Mouse (Mus musculus): ENCODE data around the gene Sptssa. TPM values are rescaled to one million over a fixed set of nuclear protein-coding genes. Genes with fewer than 3 reads are reported as not detected.
A peak's percentile ranks its signal among the peaks of the same experiment; 100 is the strongest.

Gene Sptssa
- polyA plus RNA-seq, 1 experiment from 2014 or later, result 229 TPM

DNA sequence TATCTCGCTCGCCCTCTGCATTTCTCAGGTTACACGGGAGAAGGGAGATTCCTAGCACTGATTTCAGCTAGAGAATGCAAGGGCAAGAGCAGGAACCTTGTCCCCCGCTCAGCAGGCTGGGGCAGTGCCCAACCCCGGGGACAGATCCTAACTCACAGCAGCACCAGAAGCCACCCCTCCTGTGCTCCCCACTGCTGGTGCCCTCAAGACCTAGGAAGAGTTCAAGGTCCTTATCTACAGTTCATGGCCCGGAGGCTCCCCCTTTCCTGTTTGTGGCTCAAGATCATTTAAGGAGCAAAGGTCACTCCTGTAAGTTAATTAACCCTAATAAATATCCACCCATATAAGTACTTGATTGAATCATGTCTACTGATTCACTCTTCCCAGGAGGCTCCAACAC lies 47.4 kb downstream of the Sptssa start:
- Histone ChIP-seq H3K4me1 (no peaks in the 10 kb centered on the region), H3K27ac (no peak overlapping the region), H3K9ac (no peak overlapping the region), H3K27me3 (replicated peaks) (no peaks in the 10 kb centered on the region), H3K4me3 (replicated peaks) (no peak overlapping the region), H3K9me3 (no peaks in the 10 kb centered on the region), H3K36me3 (no peaks in the 10 kb centered on the region), H3K4me2 (no peak overlapping the region)
- WGBS, result 59% methylated on average over 6 of the region's 6 CpGs
- no peak for ATAC-seq (ENCODE audit: insufficient read depth, low FRiP score, low read depth)

DNA sequence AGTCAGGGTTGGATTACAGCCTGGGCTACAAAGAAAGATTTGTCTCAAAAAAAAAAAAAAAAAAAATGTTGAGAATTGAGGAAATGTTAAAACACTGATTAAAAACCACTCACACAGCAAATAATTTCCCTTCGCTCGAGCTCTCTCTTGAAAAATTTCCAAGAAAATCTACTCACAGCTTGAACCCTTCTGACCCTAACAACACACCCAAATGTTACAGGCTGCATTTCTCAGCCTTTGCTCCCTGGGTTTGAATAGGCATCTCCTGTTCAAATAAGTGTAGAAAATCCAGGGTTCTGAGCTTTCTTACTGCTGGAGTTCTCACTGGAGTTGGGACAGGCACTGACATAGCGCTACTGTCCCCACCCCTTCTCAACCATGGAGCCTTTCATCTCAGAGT lies 51.2 kb downstream of the Sptssa start:
- Histone ChIP-seq H3K4me2 (no peak overlapping the region), H3K9me3 (no peaks in the 10 kb centered on the region), H3K36me3 (no peaks in the 10 kb centered on the region), H3K27ac (no peak overlapping the region), H3K9ac (no peak overlapping the region), H3K4me3 (replicated peaks) (no peak overlapping the region), H3K4me1 (no peaks in the 10 kb centered on the region), H3K27me3 (replicated peaks) (no peaks in the 10 kb centered on the region)
- WGBS, result 43% methylated on average over 3 of the region's 3 CpGs
- ATAC-seq (ENCODE audit: insufficient read depth, low FRiP score, low read depth), result no peak

DNA sequence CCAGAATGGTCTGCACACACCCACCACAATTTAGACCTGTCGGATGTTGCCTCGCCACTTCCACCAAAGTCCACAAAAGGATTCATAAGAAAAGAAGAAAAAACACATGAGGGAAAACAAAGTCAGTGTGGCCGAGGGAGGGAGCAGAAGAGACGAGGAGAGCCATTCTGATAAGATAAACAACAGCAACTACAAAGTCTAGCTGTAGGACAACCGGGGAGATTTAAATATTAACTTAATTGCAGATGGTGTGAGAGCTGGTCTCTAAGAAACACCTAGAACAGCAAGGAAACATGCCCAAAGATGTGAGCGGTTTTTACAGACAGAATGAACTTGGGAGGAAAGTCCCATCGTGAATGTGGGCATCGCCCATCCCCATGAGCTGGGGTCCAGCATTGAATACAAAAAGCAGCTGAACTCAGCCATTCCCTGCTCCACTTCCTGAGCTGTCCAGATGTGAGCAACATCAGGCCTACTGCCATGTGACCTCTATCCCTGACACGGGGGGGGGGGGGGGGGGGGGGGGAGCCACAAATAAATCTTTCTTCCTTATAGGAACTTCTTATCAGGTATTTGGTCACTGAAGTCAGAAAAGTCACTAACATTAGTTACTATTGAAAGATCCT lies 52.7 kb downstream of the Sptssa start:
- no peaks in the 10 kb centered on the region for H3K4me1 ChIP-seq
- H3K27me3 ChIP-seq (replicated peaks), result no peaks in the 10 kb centered on the region
- H3K9me3 ChIP-seq, result no peaks in the 10 kb centered on the region
- no peak overlapping the region for H3K9ac ChIP-seq
- no peak for ATAC-seq (ENCODE audit: insufficient read depth, low FRiP score, low read depth)
- H3K4me2 ChIP-seq, result no peak overlapping the region
- no peak overlapping the region for H3K27ac ChIP-seq
- 70% methylated on average over 8 of the region's 9 CpGs for WGBS
- H3K36me3 ChIP-seq, result no peaks in the 10 kb centered on the region
- H3K4me3 ChIP-seq (replicated peaks), result no peak overlapping the region

DNA sequence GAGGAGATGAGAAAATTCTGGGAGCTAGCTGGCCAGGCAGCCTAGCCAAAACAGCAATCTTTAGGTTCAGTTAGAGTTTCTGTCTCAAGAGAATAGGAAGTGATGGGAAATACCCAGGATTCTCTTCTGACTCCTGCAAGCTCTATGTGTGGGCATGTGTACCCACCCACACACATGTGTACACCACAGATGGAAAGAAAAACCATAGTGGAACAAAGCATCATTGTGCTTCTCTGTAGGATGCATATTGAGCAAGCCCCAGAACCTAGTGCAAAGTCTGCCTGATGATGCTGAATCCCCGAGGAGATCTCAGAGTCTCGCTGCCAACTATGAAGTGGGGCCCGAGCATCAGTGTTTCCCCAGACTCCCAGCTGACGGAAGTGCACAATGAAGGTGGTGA lies 55.9 kb downstream of the Sptssa start:
- H3K9ac ChIP-seq, result no peak overlapping the region
- H3K36me3 ChIP-seq, result no peaks in the 10 kb centered on the region
- H3K27me3 ChIP-seq (replicated peaks), result no peaks in the 10 kb centered on the region
- no peaks in the 10 kb centered on the region for H3K4me1 ChIP-seq
- H3K4me3 ChIP-seq (replicated peaks), result no peak overlapping the region
- WGBS, result 89% methylated on average over 4 of the region's 4 CpGs
- no peak overlapping the region for H3K4me2 ChIP-seq
- no peak overlapping the region for H3K27ac ChIP-seq
- no peak for ATAC-seq (ENCODE audit: insufficient read depth, low FRiP score, low read depth)
- no peaks in the 10 kb centered on the region for H3K9me3 ChIP-seq

DNA sequence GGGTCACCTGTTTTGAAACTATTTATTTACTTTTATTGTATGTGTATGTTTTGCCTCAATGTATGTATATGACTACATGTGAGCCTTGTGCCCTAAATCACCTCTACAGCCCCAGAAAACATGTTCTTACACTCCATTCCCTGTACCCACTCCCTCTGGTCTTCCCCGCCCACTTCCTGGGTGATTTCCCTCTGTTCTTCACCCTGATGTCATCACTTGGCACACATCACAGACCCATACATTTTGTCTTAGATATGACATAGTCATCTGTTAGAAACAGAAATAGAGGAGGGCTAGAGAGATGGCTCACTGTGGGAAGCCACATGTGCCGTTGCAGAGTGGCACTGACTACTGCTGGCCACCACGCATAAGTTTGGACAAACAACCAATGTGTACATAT lies 58.0 kb downstream of the Sptssa start:
- WGBS, result 92% methylated on average over 3 of the region's 3 CpGs
- no peak overlapping the region for H3K27ac ChIP-seq
- no peaks in the 10 kb centered on the region for H3K27me3 ChIP-seq (replicated peaks)
- no peak overlapping the region for H3K4me2 ChIP-seq
- H3K4me3 ChIP-seq (replicated peaks), result no peak overlapping the region
- H3K4me1 ChIP-seq, result no peaks in the 10 kb centered on the region
- ATAC-seq (ENCODE audit: insufficient read depth, low FRiP score, low read depth), result no peak
- no peaks in the 10 kb centered on the region for H3K36me3 ChIP-seq
- no peaks in the 10 kb centered on the region for H3K9me3 ChIP-seq
- no peak overlapping the region for H3K9ac ChIP-seq

DNA sequence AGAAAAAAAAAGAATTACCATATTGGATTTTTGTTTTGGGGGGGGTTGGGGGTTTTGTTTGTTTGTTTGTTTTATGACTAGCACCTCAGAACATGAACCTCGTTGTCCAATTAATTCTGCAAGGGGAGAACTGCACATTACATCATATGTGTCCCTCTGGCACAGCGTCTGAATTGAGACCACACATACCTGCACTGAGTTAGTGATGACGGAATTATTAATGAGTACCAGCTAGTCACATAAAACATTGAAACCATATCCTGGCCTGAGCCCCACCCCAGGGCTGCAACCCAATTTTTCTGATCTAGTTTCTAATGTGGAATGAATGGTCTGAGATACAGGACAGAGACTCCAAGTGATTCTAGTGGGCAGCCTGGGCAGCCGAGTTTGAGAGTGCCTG lies 59.7 kb downstream of the Sptssa start:
- H3K4me1 ChIP-seq, result no peaks in the 10 kb centered on the region
- H3K27ac ChIP-seq, result no peak overlapping the region
- H3K9me3 ChIP-seq, result no peaks in the 10 kb centered on the region
- H3K27me3 ChIP-seq (replicated peaks), result no peaks in the 10 kb centered on the region
- no peak for ATAC-seq (ENCODE audit: insufficient read depth, low FRiP score, low read depth)
- no peak overlapping the region for H3K4me3 ChIP-seq (replicated peaks)
- 85% methylated on average over 4 of the region's 4 CpGs for WGBS
- H3K36me3 ChIP-seq, result no peaks in the 10 kb centered on the region
- H3K9ac ChIP-seq, result no peak overlapping the region
- H3K4me2 ChIP-seq, result no peak overlapping the region

MicroRNAs within 50 kb of the gene (microRNA counts, 519-probe panel; counts per million panel counts)
- microRNA mmu-miR-1892, result 1,115 counts per million, percentile 3 among the panel's probes with 10 or more counts

Small RNAs within 50 kb of the gene (microRNA-seq; reads per million reads assigned to microRNA genes)
- not detected for gene Mir1892

Other genes with a start within 250 kb of the Sptssa start
- 56.1 and 60.4 TPM in 2 replicates for gene Eapp, start 39.3 kb upstream of the Sptssa start, polyA plus RNA-seq (2015; fragmentation: Nextera tagmentation; extraction: Ambion mirVana)
- 177 and 180 TPM in 2 replicates for gene Snx6, start 139.1 kb upstream of the Sptssa start, polyA plus RNA-seq (2015; fragmentation: Nextera tagmentation; extraction: Ambion mirVana)
- gene Cfl2, start 206.3 kb upstream of the Sptssa start, polyA plus RNA-seq (2015; fragmentation: Nextera tagmentation; extraction: Ambion mirVana), result 174 and 177 TPM in 2 replicates